Mouse (Mus musculus): Measurements from ENCODE around the gene Amigo2.

DNA sequence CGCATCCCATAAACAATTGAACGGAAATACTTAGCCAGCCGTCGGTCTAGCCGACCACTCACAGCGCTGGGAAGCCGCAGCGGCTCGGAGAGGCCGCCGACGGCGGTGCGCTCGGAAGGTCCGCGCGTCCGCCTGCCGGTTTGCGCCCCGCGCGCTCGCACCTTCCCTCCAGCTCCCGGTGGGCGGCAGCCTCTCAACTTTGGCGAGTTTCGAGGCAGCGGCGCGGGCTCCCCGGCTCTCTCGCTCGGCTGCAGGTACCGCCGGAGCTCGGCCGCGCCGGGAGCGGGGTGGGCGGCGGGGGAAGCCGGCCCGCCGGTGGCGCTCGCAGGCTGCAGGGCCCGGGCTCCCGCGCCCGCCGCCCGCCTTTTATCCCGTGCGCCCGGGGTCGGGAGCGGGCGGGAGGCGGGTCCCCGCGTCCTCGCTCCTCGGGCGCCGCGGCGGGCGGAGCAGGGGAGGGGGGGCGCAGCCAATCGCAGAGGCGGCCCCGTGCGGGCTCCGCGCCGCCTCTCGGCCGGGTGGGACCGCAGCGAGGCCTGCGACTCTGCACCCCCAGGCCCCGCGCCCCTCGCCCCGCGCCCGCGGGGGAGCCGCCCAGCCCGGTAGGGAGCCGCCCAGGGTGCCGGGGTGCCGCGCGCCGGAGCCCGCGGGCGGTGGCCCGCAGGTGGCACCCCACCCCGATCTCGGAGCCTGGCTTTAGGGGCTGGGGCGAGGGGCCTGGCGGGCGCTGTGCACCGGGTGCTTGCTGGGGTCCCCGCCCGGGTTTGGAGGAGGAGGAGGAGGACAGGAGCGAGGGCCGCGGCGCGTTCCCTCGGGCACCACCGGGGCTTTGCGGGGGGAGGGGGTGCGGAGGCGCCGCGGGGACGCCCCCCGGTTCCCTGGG is at the start of gene Amigo2, which contains the start of gene Pced1b:
- TF ChIP-seq CTCF (IDR thresholded peaks at IDR 0.05; ENCODE audit: control insufficient read depth, insufficient read depth, insufficient read length) (no peak), MYOG (IDR thresholded peaks at IDR 0.05; ENCODE audit: control insufficient read depth, extremely low read depth, insufficient read length) (no peak), MAX (IDR thresholded peaks at IDR 0.05) (no peak), USF1 (IDR thresholded peaks at IDR 0.05; ENCODE audit: low read depth) (no peak), CEBPB (IDR thresholded peaks at IDR 0.05; ENCODE audit: low read depth) (no peak), FOSL1 (IDR thresholded peaks at IDR 0.05; ENCODE audit: insufficient read depth, low read length, poor library complexity, severe bottlenecking) (no peak)

Measured in C2C12 (cell line).